Mouse (Mus musculus): ENCODE measurements at regions not wholly inside any gene's neighbourhood (a gene's known extent, or its start where the extent isn't known, plus 50 kb on each side); places are given as distances from the start of the nearest gene placed in this dataset.

GRCm38 (mm10) chr3:56590071-56590470 is 406.6 kb upstream of the Nbea start:
- TF ChIP-seq CTCF (IDR thresholded peaks at IDR 0.05; ENCODE audit: low read depth, low read length): no peak
- TF ChIP-seq GATA1 (IDR thresholded peaks at IDR 0.05; ENCODE audit: borderline replicate concordance, low read length): no peak
- TF ChIP-seq GATA2 (IDR thresholded peaks at IDR 0.05; ENCODE audit: borderline replicate concordance, low read depth, low read length): no peak
- no peak for TF ChIP-seq POLR2AphosphoS5 (IDR thresholded peaks at IDR 0.05; ENCODE audit: insufficient replicate concordance, low read depth, low read length)
- no peak for TF ChIP-seq TAL1 (conservative IDR thresholded peaks at IDR 0.05; ENCODE audit: low read depth, low read length)

Data from G1E (cell line).